Mouse (Mus musculus): ENCODE measurements around the gene Mrpl1. TPM values are rescaled to one million over a fixed set of nuclear protein-coding genes. Genes with fewer than 3 reads are reported as not detected.

The Mrpl1 gene
- polyA plus RNA-seq, 1 experiment = 2.5 TPM

- no peak for TF ChIP-seq GATA1 (IDR thresholded peaks at IDR 0.05; ENCODE audit: low read length)
Measured at GRCm38 (mm10) chr5:96191251-96191650, 18.0 kb upstream of the Mrpl1 start.

- no peak for TF ChIP-seq GATA1 (IDR thresholded peaks at IDR 0.05; ENCODE audit: low read length)
Measured at GRCm38 (mm10) chr5:96196547-96197052, 12.7 kb upstream of the Mrpl1 start.

- TF ChIP-seq GATA1 (IDR thresholded peaks at IDR 0.05; ENCODE audit: low read length) = no peak
Measured at GRCm38 (mm10) chr5:96198271-96198670, 11.0 kb upstream of the Mrpl1 start.

GRCm38 (mm10) chr5:96200269-96200668 is 9.0 kb upstream of the Mrpl1 start:
- TF ChIP-seq GATA1 (IDR thresholded peaks at IDR 0.05; ENCODE audit: low read length) = no peak

- TF ChIP-seq GATA1 (IDR thresholded peaks at IDR 0.05; ENCODE audit: low read length) = no peak
Measured at GRCm38 (mm10) chr5:96201462-96202154, 7.7 kb upstream of the Mrpl1 start.

- TF ChIP-seq GATA1 (IDR thresholded peaks at IDR 0.05; ENCODE audit: low read length) = no peak
Measured at GRCm38 (mm10) chr5:96206897-96207296, 2.4 kb upstream of the Mrpl1 start.

- no peak for TF ChIP-seq GATA1 (IDR thresholded peaks at IDR 0.05; ENCODE audit: low read length)
Measured at GRCm38 (mm10) chr5:96207531-96207930, 1.8 kb upstream of the Mrpl1 start.

- no peak for TF ChIP-seq GATA1 (IDR thresholded peaks at IDR 0.05; ENCODE audit: low read length)
Measured at GRCm38 (mm10) chr5:96208543-96208942, 750 bp upstream of the Mrpl1 start.

- TF ChIP-seq GATA1 (IDR thresholded peaks at IDR 0.05; ENCODE audit: low read length) = no peak
Measured at GRCm38 (mm10) chr5:96209916-96210583, 757 bp downstream of the Mrpl1 start.

- TF ChIP-seq GATA1 (IDR thresholded peaks at IDR 0.05; ENCODE audit: low read length) = no peak
Measured at GRCm38 (mm10) chr5:96218648-96219047, 9.4 kb downstream of the Mrpl1 start.

- TF ChIP-seq GATA1 (IDR thresholded peaks at IDR 0.05; ENCODE audit: low read length) = no peak
Measured at GRCm38 (mm10) chr5:96219512-96219911, 10.2 kb downstream of the Mrpl1 start.

GRCm38 (mm10) chr5:96221298-96221697 is 12.0 kb downstream of the Mrpl1 start:
- TF ChIP-seq GATA1 (IDR thresholded peaks at IDR 0.05; ENCODE audit: low read length) = no peak

- TF ChIP-seq GATA1 (IDR thresholded peaks at IDR 0.05; ENCODE audit: low read length) = no peak
Measured at GRCm38 (mm10) chr5:96221812-96222585, 12.7 kb downstream of the Mrpl1 start.

- TF ChIP-seq GATA1 (IDR thresholded peaks at IDR 0.05; ENCODE audit: low read length) = no peak
Measured at GRCm38 (mm10) chr5:96222964-96223363, 13.7 kb downstream of the Mrpl1 start.

GRCm38 (mm10) chr5:96226490-96226889 is 17.2 kb downstream of the Mrpl1 start:
- no peak for TF ChIP-seq GATA1 (IDR thresholded peaks at IDR 0.05; ENCODE audit: low read length)

GRCm38 (mm10) chr5:96228967-96229366 is 19.7 kb downstream of the Mrpl1 start:
- TF ChIP-seq GATA1 (IDR thresholded peaks at IDR 0.05; ENCODE audit: low read length) = no peak
